Mouse (Mus musculus): ENCODE data around the gene Yy1.

- peak; percentile 51; the same call in 1 of the 2 replicates for TF ChIP-seq CTCF (IDR thresholded peaks at IDR 0.05; ENCODE audit: extremely low read depth, insufficient read depth, low read length)
- no peak for TF ChIP-seq POLR2A (IDR thresholded peaks at IDR 0.05; ENCODE audit: extremely low read depth, insufficient read depth, low read length)
Measured at GRCm38 (mm10) chr12:108811133-108811532, 18.4 kb downstream of the Yy1 start.

Data from cortical plate, adult 2 months (tissue).